Mouse (Mus musculus) liver, embryonic 14.5 days (tissue): ENCODE data around the gene Fam229b. TPM values are rescaled to one million over a fixed set of nuclear protein-coding genes. Genes with fewer than 3 reads are reported as not detected.
A peak's percentile ranks its signal among the peaks of the same experiment; 100 is the strongest.

Experiments
- ATAC-seq: fragments of 200-750 bp; cut with Nextera tagmentation; 2 replicates; pipeline ENCODE4 v1.8.0; 2017; ENCODE audit warnings: moderate number of reproducible peaks, mild to moderate bottlenecking, moderate library complexity; ENCODE audit not compliant: insufficient read depth
- DNase-seq, 3 experiments: peaks; one replicate each; pipeline ENCODE4 v3.0.0-alpha.2; 2012 to 2013; ENCODE audit warnings: low read depth in 3 of 3, low spot score in 3 of 3
- H3K27ac ChIP-seq: fragments of 300-500 bp; sonication (generic); 2 replicates; pipeline ENCODE4 v1.5.1; 2014; ENCODE audit warnings: moderate library complexity, mild to moderate bottlenecking, control low read depth, inconsistent platforms
- H3K27me3 ChIP-seq: fragments of 300-500 bp; sonication (generic); 2 replicates; pipeline ENCODE4 v1.6.1; 2014; ENCODE audit warnings: mild to moderate bottlenecking, low read length, moderate library complexity; ENCODE audit not compliant: control insufficient read depth, insufficient read depth
- H3K36me3 ChIP-seq: fragments of 300-500 bp; sonication (generic); replicated peaks from 2 replicates; pipeline ENCODE4 v1.6.1; 2014; ENCODE audit warnings: low read depth; ENCODE audit not compliant: control insufficient read depth, insufficient read depth
- H3K4me1 ChIP-seq, 2 experiments: fragments of 200-500 bp in 1 of 2; fragments of 300-500 bp in 1 of 2; sonication (generic) in 1 of 2; replicated peaks; 2 replicates each; pipeline ENCODE4 v1.6.1; 2012 to 2014; ENCODE audit warnings: antibody characterized with exemption in 1 of 2, inconsistent platforms in 1 of 2, low read length in 1 of 2; ENCODE audit not compliant: control insufficient read depth in 2 of 2, insufficient read depth in 2 of 2
- H3K4me2 ChIP-seq: fragments of 300-500 bp; sonication (generic); 2 replicates; pipeline ENCODE4 v1.6.1; 2014; ENCODE audit warnings: low read depth, mild to moderate bottlenecking, control low read depth, moderate library complexity
- H3K4me3 ChIP-seq, 2 experiments: fragments of 200-500 bp in 1 of 2; fragments of 300-500 bp in 1 of 2; sonication (generic) in 1 of 2; 2 replicates each; pipeline ENCODE4 v1.5.1; 2012 to 2014; ENCODE audit warnings: low read depth in 2 of 2, low read length in 2 of 2, mild to moderate bottlenecking in 2 of 2, control low read depth in 1 of 2, inconsistent platforms in 1 of 2, moderate library complexity in 1 of 2; ENCODE audit not compliant: insufficient read depth in 1 of 2
- H3K9ac ChIP-seq: fragments of 300-500 bp; sonication (generic); replicated peaks from 2 replicates; pipeline ENCODE4 v1.6.1; 2014; ENCODE audit warnings: mild to moderate bottlenecking, control low read depth, moderate library complexity
- H3K9me3 ChIP-seq: fragments of 300-500 bp; sonication (generic); 2 replicates; pipeline ENCODE4 v1.6.1; 2016; ENCODE audit warnings: low read length, mixed read lengths; ENCODE audit not compliant: control insufficient read depth
- CTCF ChIP-seq: IDR thresholded peaks from 2 replicates; pipeline ENCODE4 v1.5.1; 2016; ENCODE audit warnings: antibody characterized with exemption, low read depth, control low read depth
- EP300 ChIP-seq: IDR thresholded peaks from 2 replicates; pipeline ENCODE4 v1.6.1; 2016; ENCODE audit warnings: antibody characterized with exemption, low read depth
- WGBS: fragments of 180-500 bp; shearing (Covaris S2); extraction: QIAGEN DNeasy Blood & Tissue Kit; methylation state at CpG from one replicate; pipeline ENCODE4 v1.1.7; 2014; ENCODE audit not compliant: insufficient replicate concordance; 5-methylcytosine and 5-hydroxymethylcytosine counted together
- polyA plus RNA-seq, 2 experiments: library from polyadenylated mRNA; depleted of rRNA in 1 of 2; stranded (reverse) in 1 of 2; unstranded in 1 of 2; fragments of >200 nt; fragmentation: Nextera tagmentation in 1 of 2; extraction: Ambion mirVana in 1 of 2; gene quantifications; 2 replicates each; pipeline versions ENCODE4 v1.2.1 to v1.2.3; 2012 to 2014

Gene Fam229b
- polyA plus RNA-seq, 2 experiments = 0.41 to 1.6 TPM

DNA sequence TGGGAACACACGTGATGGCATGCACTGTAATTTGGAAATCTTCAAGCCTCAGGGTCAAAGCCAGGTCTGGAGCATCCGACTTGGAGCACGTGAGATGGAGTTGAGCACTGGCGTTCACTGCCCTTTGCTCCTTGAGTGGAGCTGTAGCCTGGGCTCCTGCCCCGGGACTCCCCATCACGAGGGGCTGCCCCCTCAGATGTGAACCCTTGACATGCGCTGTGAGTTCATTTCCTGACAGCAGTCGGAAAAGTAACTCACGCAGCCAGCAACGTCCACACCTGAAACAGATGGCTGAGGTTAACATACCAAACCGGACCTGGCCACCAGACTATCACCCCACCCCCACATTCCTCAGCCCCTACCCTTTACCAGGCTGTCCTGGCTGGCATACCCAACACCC, 33.9 kb upstream of the Fam229b start:
- no peaks in the 10 kb centered on the region for H3K36me3 ChIP-seq
- WGBS = 64% methylated on average over 11 of the region's 11 CpGs

DNA sequence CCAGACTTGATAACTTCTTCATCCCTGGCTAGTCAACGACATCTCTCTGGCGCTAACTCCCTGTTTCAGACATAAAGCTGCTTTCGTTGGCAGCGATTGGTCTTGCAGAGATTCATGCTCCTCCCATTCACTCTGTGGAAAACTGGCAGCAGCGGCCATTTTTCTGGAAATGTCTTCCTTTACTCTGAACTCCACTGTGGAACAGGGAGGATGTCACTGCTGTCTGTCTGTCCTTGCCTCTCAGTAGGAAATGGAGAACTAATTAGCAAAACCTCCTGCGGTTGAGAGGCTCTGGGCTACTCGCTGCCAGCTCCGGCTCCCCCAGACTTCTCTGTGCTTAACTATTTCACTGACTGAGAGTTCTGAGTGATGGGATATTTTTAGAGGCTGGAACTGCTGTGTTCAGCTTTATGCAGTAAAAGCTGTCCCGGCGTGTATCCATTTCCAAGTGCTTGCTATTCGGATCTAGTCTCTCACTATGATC, 32.0 kb upstream of the Fam229b start:
- Histone ChIP-seq H3K27me3 (no peaks in the 10 kb centered on the region; the same call in 1 of the 2 replicates), H3K4me1 (no peaks in the 10 kb centered on the region; a peak in 2 of 4 replicates), H3K4me3 (no peak overlapping the region), H3K36me3 (no peaks in the 10 kb centered on the region), H3K4me2 (no peak overlapping the region), H3K9me3 (no peaks in the 10 kb centered on the region), H3K27ac (no peak overlapping the region), H3K9ac (no peak overlapping the region)
- 25% methylated on average over 11 of the region's 11 CpGs for whole genome bisulfite sequencing
- ATAC-seq (no peak), DNase-seq (no peak)
- TF ChIP-seq EP300 (no peak), CTCF (no peak)

More for the DNA sequence above, 33.9 kb upstream of the Fam229b start:
- no peak for TF ChIP-seq CTCF
- TF ChIP-seq EP300 = no peak
- H3K9ac ChIP-seq = no peak overlapping the region
- no peaks in the 10 kb centered on the region; the same call in 1 of the 2 replicates for H3K27me3 ChIP-seq
- H3K4me2 ChIP-seq = no peak overlapping the region
- no peak overlapping the region for H3K27ac ChIP-seq
- H3K4me1 ChIP-seq = peaks cover 1 to 4% of the 10 kb centered on the region in 2 experiments; a peak in 2 of 4 replicates
- DNase-seq (no peak), ATAC-seq (no peak)
- no peak overlapping the region for H3K4me3 ChIP-seq
- H3K9me3 ChIP-seq = no peaks in the 10 kb centered on the region

DNA sequence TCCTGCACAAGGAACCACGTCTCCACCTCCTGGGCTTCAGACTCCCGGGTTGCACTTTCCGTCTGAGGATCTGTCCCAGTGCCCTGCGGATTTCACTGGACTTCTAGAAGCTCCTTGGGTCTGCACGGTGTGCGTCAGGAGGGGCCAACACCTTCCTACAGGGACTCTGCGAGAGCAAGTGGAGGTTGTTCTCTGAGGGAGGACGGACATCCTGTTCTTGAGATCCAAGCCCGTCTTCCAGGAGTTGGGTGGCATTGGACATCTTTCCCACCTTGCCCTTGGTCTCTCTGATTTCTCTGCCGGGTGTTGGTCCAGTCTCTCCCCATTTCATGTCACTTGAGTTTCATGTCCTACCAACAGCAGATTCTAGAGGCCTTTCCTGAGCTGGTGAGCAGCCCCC, 30.0 kb upstream of the Fam229b start, which contains the start of gene Ccn6:
TSS of gene Ccn6 (minus strand) at position 101 of the 400 bp plus-strand sequence.
- H3K36me3 ChIP-seq = no peaks in the 10 kb centered on the region
- no peaks in the 10 kb centered on the region for H3K9me3 ChIP-seq
- DNase-seq (no peak), ATAC-seq (no peak)
- peak within 1 kb of the TSS; percentile 20; the same call in 1 of the 2 replicates for H3K4me2 ChIP-seq
- WGBS = 75% methylated on average over 10 of the region's 10 CpGs
- H3K4me1 ChIP-seq = no peaks in the 10 kb centered on the region
- no peaks in the 10 kb centered on the region; the same call in 1 of the 2 replicates for H3K27me3 ChIP-seq
- TF ChIP-seq EP300 (no peak), CTCF (no peak)
- no peak within 1 kb of the TSS for H3K9ac ChIP-seq
- no peak within 1 kb of the TSS for H3K27ac ChIP-seq
- H3K4me3 ChIP-seq = no peak within 1 kb of the TSS

DNA sequence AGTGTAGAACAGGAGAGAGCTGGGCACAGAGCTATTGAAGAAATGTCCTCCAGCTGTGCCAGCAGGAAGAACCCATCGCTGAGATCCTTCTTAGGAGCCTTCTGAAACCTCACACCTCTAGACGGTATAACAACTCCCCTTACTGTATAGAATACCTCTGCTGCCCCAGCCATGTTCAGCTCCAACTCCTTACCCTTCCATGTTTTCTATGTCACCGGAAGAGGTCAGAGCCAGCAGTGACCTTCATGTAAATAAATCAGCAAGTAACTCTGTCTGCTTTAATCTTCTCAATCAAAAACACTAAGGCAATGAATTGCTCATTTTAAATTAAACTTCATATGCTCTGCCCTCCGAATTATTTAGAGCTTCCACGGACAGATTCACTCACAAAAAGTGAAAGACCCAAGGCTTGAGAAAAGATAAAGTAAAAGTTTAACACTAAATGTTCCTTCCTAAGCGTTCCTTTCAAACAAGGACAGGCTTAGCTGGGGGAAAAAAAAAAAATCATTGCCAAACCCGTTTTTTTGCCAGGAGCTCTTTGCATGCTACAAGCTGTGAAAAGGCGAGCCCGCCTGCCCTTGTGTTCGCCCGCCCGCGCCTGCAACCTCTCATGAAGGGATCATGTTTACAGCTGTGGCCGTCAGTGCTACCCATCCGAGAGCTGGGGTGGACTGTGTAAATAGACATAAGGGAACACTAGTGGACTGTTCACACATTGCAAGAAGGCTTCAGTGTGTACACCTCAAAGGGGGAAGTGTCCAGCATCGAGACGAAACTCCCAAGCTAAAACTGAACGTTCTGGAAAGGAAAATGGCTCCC, 29.2 kb upstream of the Fam229b start:
- no peaks in the 10 kb centered on the region; the same call in 1 of the 2 replicates for H3K27me3 ChIP-seq
- ATAC-seq (no peak), DNase-seq (no peak)
- WGBS = 51% methylated on average over 18 of the region's 18 CpGs
- H3K36me3 ChIP-seq = no peaks in the 10 kb centered on the region
- no peaks in the 10 kb centered on the region for H3K9me3 ChIP-seq
- H3K4me2 ChIP-seq = peak overlapping the region; percentile 20; the same call in 1 of the 2 replicates
- TF ChIP-seq EP300 (no peak), CTCF (0 out of 2 replicates have a peak, but pooled peaks have one; percentile 7)
- H3K27ac ChIP-seq = no peak overlapping the region
- H3K9ac ChIP-seq = no peak overlapping the region
- H3K4me1 ChIP-seq = no peaks in the 10 kb centered on the region
- no peak overlapping the region for H3K4me3 ChIP-seq

DNA sequence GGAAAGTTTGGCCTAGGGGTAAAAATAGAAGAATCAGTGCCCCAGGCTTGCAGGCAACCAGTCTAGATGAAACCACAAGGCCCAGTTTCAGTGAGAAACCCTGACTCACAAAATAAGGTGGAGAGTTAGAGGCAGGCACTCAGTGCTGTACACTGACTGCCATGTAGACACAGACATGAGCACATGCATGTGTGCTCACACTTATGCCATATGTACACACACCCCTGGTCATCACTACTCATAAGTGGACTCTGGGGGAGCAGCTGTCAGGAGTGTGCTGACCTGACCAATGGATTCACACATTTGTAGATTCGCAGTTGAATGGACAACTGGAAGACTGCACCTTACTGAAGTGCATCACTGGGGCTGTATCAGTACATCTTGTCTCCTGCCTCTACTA, 27.7 kb upstream of the Fam229b start:
- TF ChIP-seq CTCF = no peak
- no peak for TF ChIP-seq EP300
- no peak overlapping the region for H3K27ac ChIP-seq

More for the DNA sequence above, 27.7 kb upstream of the Fam229b start:
- Histone ChIP-seq H3K4me2 (no peak overlapping the region), H3K4me3 (no peak overlapping the region), H3K36me3 (no peaks in the 10 kb centered on the region), H3K9me3 (no peaks in the 10 kb centered on the region), H3K4me1 (no peaks in the 10 kb centered on the region), H3K27me3 (no peaks in the 10 kb centered on the region; the same call in 1 of the 2 replicates), H3K9ac (no peak overlapping the region)
- WGBS = 65% methylated on average over 1 of the region's 1 CpGs
- DNase-seq (no peak), ATAC-seq (no peak)
